Mouse (Mus musculus): ENCODE results near the gene Acvr1c. TPM values are rescaled to one million over a fixed set of nuclear protein-coding genes. Genes with fewer than 3 reads are reported as not detected.

The Acvr1c gene
- polyA plus RNA-seq (2012; ENCODE audit: insufficient read depth, insufficient read length, missing spikeins): 22.6 and 25.4 TPM in 2 replicates

GRCm38 (mm10) chr2:58357414-58358131 lies at the start of gene Acvr1c:
TSS of gene Acvr1c (minus strand) at chr2:58357895.
- H3K4me1 ChIP-seq (ENCODE audit: control insufficient read depth, insufficient read depth, insufficient read length, low read length): peaks cover 2% of the 10 kb centered on the region; the same call in 1 of the 2 replicates
- peak within 1 kb of the TSS; percentile 86 for H3K27ac ChIP-seq (replicated peaks; ENCODE audit: low read depth, low read length)
- peak within 1 kb of the TSS; percentile 84 for H3K4me3 ChIP-seq (ENCODE audit: insufficient read depth, low read depth, low read length)

- Histone ChIP-seq H3K4me3 (ENCODE audit: insufficient read depth, low read depth, low read length) (no peak overlapping the region), H3K4me1 (ENCODE audit: control insufficient read depth, insufficient read depth, insufficient read length, low read length) (no peaks in the 10 kb centered on the region), H3K27ac (replicated peaks; ENCODE audit: low read depth, low read length) (no peak overlapping the region)
Measured at GRCm38 (mm10) chr2:58403481-58403880, 45.8 kb upstream of the Acvr1c start.

DNA sequence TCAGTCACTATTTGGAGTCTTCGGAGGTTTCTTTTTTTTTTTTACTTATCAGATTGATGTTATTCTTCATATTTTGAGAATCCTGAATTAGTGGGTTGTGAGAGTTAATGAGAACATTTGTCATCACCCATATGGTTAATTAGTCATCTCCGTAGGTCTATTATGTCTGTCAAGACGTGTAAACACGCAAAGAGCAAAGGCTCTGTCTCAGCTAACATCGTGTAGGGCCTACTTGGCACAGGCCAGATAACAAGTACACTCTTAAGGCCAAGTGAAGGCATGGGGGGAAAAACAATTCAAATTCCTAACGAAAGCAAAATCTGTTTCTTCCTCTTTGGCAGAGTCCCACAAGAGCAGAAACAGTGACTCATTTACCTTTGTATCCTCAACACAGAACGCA lies 30.9 kb upstream of the Acvr1c start:
- Histone ChIP-seq H3K4me1 (ENCODE audit: control insufficient read depth, insufficient read depth, insufficient read length, low read length) (no peaks in the 10 kb centered on the region), H3K27ac (replicated peaks; ENCODE audit: low read depth, low read length) (no peak overlapping the region), H3K4me3 (ENCODE audit: insufficient read depth, low read depth, low read length) (no peak overlapping the region)

GRCm38 (mm10) chr2:58380020-58380419 lies 22.3 kb upstream of the Acvr1c start:
- no peaks in the 10 kb centered on the region for H3K4me1 ChIP-seq (ENCODE audit: control insufficient read depth, insufficient read depth, insufficient read length, low read length)
- no peak overlapping the region for H3K4me3 ChIP-seq (ENCODE audit: insufficient read depth, low read depth, low read length)
- no peak overlapping the region for H3K27ac ChIP-seq (replicated peaks; ENCODE audit: low read depth, low read length)

GRCm38 (mm10) chr2:58379475-58379874 lies 21.8 kb upstream of the Acvr1c start:
- no peak overlapping the region for H3K27ac ChIP-seq (replicated peaks; ENCODE audit: low read depth, low read length)
- H3K4me3 ChIP-seq (ENCODE audit: insufficient read depth, low read depth, low read length): no peak overlapping the region
- no peaks in the 10 kb centered on the region for H3K4me1 ChIP-seq (ENCODE audit: control insufficient read depth, insufficient read depth, insufficient read length, low read length)

DNA sequence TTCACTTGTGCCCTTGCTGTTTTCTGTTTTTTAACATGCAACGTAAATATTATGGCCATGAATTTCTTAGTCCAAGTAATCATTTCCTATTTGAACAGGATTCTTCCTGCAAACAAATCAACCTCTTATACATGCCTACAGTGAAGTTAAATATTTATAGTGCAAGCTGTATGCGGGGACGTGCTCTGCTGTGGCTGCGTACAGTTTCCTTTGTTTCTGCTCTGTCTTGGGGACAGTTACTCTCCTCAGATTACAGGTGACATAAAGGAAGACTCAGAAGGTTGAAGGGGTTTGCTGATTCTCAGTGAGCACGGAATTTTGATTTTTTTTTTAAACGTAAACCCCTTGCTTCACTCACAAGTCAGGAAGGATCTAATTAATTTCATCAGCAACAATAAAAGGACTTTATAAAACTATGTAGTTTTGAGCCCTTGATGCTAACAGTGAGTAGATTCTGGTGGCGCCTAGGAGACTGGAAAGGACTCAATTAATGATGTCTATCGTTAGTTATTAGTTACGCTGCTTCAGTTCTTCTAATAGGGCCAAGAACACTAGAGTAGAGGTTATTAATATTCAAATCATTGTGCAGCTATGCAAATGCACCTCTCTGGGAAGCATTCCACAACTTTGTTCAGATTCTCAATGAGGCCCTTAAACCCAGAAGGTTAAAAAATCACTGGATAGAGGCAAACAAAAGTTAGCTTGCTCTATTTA lies 19.9 kb upstream of the Acvr1c start:
- Histone ChIP-seq H3K4me3 (ENCODE audit: insufficient read depth, low read depth, low read length) (no peak overlapping the region), H3K27ac (replicated peaks; ENCODE audit: low read depth, low read length) (no peak overlapping the region), H3K4me1 (ENCODE audit: control insufficient read depth, insufficient read depth, insufficient read length, low read length) (no peaks in the 10 kb centered on the region)

DNA sequence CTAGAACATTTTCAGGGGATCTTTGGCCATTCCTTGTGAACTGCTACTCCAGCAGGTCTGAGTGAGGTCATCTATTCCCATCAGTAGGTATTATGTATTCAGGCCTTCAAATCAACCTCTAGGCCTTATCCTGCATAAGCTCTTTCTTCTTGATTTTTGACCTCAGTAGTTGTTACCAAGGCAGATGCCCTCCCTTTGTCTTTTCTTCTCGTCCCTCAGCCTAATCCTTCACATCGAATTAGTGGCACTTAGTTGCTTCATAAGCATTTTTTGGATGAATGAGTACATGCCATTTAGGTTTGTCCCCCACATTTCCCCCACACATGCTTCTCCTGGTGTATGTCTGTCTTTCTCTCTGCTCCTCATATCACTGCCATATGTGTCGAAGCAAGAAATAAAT lies 8.5 kb upstream of the Acvr1c start:
- Histone ChIP-seq H3K4me3 (ENCODE audit: insufficient read depth, low read depth, low read length) (no peak overlapping the region), H3K4me1 (ENCODE audit: control insufficient read depth, insufficient read depth, insufficient read length, low read length) (no peaks in the 10 kb centered on the region)

DNA sequence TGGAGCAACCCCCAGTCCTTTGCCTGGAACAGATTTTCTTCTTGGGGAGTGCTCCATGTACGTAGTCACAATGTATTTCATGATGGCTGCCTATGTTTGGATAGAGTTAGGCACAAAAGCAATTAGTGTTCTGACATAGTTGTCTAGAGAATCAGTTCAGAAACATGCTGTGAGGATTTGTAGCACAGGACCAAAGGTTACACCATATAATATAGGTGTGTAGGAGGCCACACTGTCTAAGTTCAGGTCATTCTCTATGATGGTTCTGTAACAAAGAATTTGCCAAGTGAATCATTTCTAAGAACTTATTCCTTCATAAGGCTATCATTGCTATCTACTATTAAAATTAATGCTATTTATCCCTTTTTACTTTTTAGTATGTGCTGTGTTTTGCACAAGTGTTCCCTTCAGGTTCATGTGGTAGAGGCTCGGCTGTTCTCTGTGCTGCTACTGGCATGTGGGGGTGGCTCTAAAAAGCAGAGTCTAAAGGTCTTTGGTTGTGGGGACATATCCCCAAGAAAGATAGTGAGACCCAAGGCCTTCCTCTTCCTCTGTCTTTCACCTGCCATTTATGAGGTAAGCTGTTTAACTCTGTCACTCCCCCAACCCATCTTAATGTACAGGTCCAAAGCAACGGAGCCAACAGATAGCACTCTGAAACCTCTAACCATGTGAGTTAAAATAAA lies 3.8 kb upstream of the Acvr1c start:
- Histone ChIP-seq H3K4me1 (ENCODE audit: control insufficient read depth, insufficient read depth, insufficient read length, low read length) (no peaks in the 10 kb centered on the region), H3K27ac (replicated peaks; ENCODE audit: low read depth, low read length) (no peak overlapping the region), H3K4me3 (ENCODE audit: insufficient read depth, low read depth, low read length) (no peak overlapping the region)

More for the DNA sequence above, 8.5 kb upstream of the Acvr1c start:
- H3K27ac ChIP-seq (replicated peaks; ENCODE audit: low read depth, low read length): no peak overlapping the region

DNA sequence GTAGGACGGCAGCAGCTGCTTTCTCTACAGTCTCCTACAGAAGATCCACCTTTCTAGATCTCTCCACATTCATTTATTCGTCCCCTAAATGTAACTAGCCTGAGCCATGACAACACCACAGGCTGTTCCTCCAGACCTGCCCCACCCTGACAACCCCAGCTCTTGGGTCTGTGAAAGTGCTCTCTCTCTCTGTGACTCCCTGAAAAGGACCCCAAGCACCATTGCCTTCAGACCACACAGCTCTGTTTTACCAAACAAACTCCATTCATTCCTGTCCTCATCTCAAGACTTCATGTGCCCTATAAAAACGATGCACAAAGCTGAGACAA lies 401 bp upstream of the Acvr1c start:
- peaks cover 2% of the 10 kb centered on the region; the same call in 1 of the 2 replicates for H3K4me1 ChIP-seq (ENCODE audit: control insufficient read depth, insufficient read depth, insufficient read length, low read length)
- H3K4me3 ChIP-seq (ENCODE audit: insufficient read depth, low read depth, low read length): 0 out of 2 replicates have a peak overlapping the region, but pooled peaks have one; percentile 31
- 0 out of 2 replicates have a peak overlapping the region, but pooled peaks have one; percentile 34 for H3K27ac ChIP-seq (replicated peaks; ENCODE audit: low read depth, low read length)

- peak overlapping the region; percentile 86 for H3K27ac ChIP-seq (replicated peaks; ENCODE audit: low read depth, low read length)
- peak overlapping the region; percentile 84 for H3K4me3 ChIP-seq (ENCODE audit: insufficient read depth, low read depth, low read length)
- peaks cover 2% of the 10 kb centered on the region; the same call in 1 of the 2 replicates for H3K4me1 ChIP-seq (ENCODE audit: control insufficient read depth, insufficient read depth, insufficient read length, low read length)
Measured at GRCm38 (mm10) chr2:58357068-58357413, 654 bp downstream of the Acvr1c start.

DNA sequence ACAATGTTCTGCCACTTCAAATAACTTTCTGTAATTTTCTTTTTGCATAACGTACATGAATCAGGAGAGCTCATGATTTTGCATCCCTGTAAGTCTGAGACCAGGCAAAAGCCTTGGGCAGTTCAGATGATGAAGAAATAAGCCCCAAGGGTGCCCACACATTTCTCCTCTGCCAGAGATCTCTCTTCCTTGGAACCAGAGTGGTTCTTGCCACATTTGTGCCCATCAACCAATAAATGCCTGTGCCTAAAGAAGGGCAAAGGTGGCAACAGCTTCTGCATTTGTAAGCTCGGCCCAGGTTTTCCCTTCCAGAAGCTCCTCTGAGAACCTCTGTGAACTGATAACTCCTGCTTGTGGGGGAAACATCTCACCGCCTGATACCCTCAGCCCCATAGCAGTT lies 3.3 kb downstream of the Acvr1c start:
- peak overlapping the region; percentile 96 for H3K27ac ChIP-seq (replicated peaks; ENCODE audit: low read depth, low read length)
- H3K4me1 ChIP-seq (ENCODE audit: control insufficient read depth, insufficient read depth, insufficient read length, low read length): peaks cover 2% of the 10 kb centered on the region; the same call in 1 of the 2 replicates
- H3K4me3 ChIP-seq (ENCODE audit: insufficient read depth, low read depth, low read length): no peak overlapping the region

DNA sequence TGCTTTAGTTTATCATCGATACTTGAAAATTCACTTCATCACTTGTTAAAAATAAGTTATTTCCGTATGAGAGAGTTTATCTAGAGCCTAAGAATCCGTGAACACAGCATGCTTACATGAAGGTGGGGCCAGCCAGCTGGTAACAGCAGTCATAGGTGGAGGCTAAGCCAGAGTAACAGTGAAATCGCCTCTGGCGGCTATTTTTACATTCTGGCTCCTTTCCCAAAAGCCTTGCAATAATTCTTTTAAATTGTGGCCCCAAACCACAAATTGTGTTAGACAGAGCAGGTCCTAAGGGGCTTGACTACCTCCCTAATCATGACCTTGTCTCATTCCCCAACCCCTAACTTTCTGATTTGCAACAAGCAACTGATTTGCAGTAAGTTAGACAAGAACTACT lies 4.8 kb downstream of the Acvr1c start:
- Histone ChIP-seq H3K4me3 (ENCODE audit: insufficient read depth, low read depth, low read length) (no peak overlapping the region), H3K4me1 (ENCODE audit: control insufficient read depth, insufficient read depth, insufficient read length, low read length) (peaks cover 2% of the 10 kb centered on the region; the same call in 1 of the 2 replicates), H3K27ac (replicated peaks; ENCODE audit: low read depth, low read length) (peak overlapping the region; percentile 61)

DNA sequence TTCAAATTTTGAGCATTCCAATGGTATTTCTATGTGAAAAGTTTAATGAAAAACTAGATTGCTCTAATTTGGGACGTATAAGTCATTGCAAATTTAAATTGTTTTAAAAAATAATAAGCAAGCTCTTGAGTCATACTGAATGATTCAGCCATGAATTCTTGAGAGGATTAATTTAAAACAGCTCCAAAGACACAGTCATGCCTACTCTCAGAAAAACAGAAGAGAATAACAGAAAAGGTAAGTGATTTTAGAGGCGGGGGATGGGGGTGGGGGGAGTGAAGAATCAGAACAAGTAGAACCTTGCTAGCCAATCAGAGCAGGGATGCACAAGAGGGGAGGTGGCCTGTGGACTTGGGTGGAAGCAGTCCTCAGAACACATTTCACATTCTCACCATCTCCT lies 7.0 kb downstream of the Acvr1c start:
- H3K27ac ChIP-seq (replicated peaks; ENCODE audit: low read depth, low read length): peak overlapping the region; percentile 37; the same call in 1 of the 2 replicates
- peaks cover 2% of the 10 kb centered on the region; the same call in 1 of the 2 replicates for H3K4me1 ChIP-seq (ENCODE audit: control insufficient read depth, insufficient read depth, insufficient read length, low read length)
- H3K4me3 ChIP-seq (ENCODE audit: insufficient read depth, low read depth, low read length): no peak overlapping the region

GRCm38 (mm10) chr2:58336730-58337129 lies 21.0 kb downstream of the Acvr1c start:
- no peak overlapping the region for H3K4me3 ChIP-seq (ENCODE audit: insufficient read depth, low read depth, low read length)
- no peak overlapping the region for H3K27ac ChIP-seq (replicated peaks; ENCODE audit: low read depth, low read length)
- no peaks in the 10 kb centered on the region for H3K4me1 ChIP-seq (ENCODE audit: control insufficient read depth, insufficient read depth, insufficient read length, low read length)

GRCm38 (mm10) chr2:58329589-58329988 lies 28.1 kb downstream of the Acvr1c start:
- Histone ChIP-seq H3K4me1 (ENCODE audit: control insufficient read depth, insufficient read depth, insufficient read length, low read length) (no peaks in the 10 kb centered on the region), H3K4me3 (ENCODE audit: insufficient read depth, low read depth, low read length) (no peak overlapping the region), H3K27ac (replicated peaks; ENCODE audit: low read depth, low read length) (no peak overlapping the region)

All from brown adipose tissue, adult 24 weeks (tissue).